Mouse (Mus musculus): ENCODE results near the gene Ptpre.
"Not testable (repeated sequence)": the region's sequence is repeated elsewhere in the genome, so short reads cannot be mapped to it uniquely, and the experiment has no call there.

Gene Ptpre

GRCm38 (mm10) chr7:135537341-135537901 lies at the start of gene Ptpre:
Gene Ptpre (plus strand): TSS chr7:135537481.
- DNase-seq: peak; percentile 89 to 93

- peak; percentile 59 to 60 for DNase-seq
These were observed 49.0 kb upstream of the Ptpre start for GRCm38 (mm10) chr7:135488214-135488810.

- DNase-seq: no peak
These were observed 47.4 kb upstream of the Ptpre start for GRCm38 (mm10) chr7:135489724-135490499.

DNA sequence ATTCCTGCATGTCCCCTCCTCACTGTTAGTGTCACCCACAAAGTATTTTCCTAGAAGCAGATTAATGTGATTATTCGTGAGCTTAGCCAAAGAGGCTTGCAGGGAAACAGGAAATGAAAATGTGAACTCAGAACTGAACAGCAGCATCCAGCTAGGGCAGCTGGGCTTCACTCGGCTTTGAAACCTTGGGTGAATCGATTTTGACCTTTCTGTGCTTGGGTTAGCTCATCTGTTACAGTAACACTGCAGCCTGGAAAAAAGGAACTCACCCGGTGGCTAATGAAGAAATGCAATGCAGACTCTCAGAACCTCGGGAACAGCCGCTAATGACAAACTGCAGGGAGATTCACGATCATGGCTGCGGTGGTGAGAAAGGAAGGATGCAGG lies 46.8 kb upstream of the Ptpre start:
- no peak for DNase-seq

DNA sequence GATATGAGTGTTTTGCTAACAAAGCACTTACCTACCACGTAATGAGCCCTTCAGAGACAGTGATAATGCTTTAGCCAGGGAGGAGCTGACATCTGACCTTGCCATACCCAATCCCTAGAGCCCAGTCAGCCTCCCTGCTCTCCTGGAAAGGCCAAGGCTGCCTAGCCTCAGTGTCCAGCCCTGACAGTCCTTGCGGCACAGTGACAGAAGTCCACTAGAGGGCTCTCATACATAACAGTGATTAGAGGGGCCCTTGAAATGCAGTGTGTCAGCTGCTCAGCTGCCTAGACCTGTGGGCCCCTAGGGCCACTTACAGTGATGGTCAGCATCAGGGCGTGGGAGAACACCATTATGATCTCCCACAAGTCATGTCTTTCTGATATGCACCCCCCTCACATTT lies 42.0 kb upstream of the Ptpre start:
- DNase-seq: peak; percentile 20 to 33

GRCm38 (mm10) chr7:135498565-135499186 lies 38.6 kb upstream of the Ptpre start:
- DNase-seq: no peak

DNA sequence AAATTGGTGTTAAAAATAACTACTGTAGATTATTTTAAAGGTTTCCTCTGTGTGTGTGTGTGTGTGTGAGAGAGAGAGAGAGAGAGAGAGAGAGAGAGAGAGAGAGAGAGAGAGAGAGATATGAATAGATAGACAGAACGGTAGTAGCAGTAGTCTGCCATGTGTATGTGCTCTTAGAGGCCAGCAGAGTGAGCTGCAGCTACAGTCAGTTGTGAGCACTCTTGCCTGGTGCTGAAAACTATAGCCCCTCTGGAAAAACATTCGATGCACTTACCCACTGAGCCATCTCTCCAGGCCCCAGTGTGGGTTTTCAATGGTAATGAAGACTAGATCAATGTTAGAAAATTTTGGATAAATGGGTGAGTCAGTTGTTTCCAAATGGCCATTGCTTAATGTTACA lies 37.9 kb upstream of the Ptpre start:
- no peak for DNase-seq

DNA sequence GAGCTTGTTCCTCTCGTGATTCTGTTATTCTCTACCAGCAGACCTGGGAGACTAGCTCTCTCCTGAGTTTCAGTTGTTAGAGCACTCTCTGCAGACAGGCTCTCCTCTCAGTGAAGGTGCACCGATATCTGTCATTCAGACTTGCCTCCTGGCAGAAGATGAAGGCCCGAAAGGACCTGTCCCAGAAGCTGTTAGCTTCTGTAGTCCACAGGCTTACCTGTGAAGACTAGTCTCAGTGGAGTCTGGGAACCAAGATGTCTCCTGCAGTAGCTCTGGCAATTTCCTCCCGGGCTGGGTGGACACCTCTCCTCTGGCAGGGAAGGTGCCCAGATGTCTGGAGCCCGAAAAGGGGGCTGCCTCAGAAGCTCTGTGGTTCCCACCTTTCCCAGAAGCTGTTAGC lies 30.8 kb upstream of the Ptpre start:
- DNase-seq: not testable (repeated sequence)

DNA sequence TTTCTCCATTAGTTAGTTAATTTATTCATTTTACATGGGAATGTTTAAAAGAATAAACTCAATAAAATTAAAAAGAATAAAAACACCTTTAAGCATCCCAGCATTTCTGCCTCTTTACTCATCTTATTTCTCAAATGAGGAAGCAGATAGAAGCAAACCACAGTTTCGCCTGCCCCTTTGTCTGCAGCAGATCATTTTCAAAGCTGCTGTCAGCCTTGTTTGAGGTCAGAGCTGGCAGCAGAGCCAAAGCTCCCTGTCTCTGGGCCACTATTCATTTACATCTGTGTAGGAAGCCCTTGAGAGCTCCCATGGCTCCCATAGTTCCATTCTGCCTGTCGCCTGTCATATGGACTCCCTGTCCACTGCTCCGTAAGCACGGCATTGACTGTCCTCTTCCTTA lies 28.7 kb upstream of the Ptpre start:
- DNase-seq: no peak

DNA sequence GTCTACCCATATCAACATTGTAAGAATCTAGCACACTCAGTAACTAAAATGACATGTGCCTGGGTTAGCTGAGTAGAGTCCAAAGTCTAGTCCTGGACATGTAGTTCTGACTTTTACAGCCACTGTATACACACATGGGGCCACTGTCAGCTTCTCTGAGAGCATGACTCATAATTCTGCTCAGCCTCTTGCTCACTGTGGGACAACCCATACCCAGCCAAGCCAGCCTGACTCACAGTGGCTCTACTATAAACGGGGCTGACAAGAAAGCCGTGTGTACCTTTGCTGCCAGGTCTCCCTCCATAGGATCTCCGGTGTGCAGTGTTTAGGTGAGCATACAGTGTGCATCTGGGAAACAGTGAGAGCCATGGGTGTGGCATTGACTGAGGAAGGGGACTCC lies 28.0 kb upstream of the Ptpre start:
- DNase-seq: no peak

DNA sequence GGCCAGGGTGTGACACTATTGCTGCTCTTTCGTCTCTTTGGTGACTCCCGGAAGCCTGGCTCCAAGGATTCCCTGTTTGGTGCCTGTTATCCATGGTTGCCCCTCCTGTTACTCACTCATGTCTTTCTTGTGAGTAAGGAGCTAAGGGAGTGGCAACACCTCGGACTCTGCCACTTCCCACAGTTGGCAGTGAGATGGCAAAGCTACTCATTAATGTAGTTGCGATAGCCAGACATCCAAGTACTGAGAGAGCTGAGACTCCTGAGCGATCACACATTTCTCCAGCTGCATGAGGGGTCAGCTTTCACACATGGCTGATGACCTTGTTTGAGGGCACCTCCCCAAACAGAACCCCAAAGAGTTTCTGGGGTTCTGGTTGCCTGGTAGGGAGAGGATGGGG lies 26.9 kb upstream of the Ptpre start:
- DNase-seq: peak in 1 of 2 experiments; percentile 9

GRCm38 (mm10) chr7:135511723-135512122 lies 25.6 kb upstream of the Ptpre start:
- no peak for DNase-seq

DNA sequence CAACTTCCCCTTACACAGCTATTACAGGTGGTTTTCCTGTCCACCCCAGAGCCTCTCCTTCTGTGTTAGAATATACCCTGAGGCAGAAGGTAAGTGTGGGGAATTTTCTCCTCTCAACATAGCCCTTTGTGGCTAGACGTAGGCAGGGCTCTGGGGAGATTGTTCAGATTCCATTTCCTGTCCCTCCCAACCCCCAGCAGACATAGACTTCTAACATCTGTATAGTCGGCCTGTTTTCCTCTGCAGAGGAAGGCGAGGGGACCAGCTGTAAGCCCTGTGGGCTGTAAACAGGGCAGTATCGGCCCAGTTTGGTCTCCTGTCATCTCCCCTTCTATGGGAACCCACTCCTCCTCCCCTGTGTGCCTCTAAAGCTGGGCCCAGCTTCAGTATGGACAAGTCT lies 20.1 kb upstream of the Ptpre start:
- DNase-seq: no peak

DNA sequence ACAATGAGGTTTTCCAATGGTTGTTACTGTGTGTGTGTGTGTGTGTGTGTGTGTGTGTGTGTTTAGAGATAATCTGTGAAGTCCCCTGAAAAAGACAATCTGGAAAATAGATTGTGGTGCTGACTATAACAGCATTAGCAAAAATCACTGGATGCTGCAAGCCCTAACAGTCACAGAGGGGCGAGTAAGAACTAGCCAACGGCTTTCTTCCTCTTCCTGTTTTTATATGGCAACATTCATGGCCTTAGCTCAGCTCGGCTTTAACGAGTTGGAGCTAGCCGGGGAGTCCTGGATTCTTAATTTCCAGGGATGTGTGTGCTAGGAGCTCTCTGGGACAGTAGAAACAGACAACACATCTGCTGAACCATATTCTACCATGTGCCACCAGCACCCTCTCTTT lies 17.0 kb upstream of the Ptpre start:
- no peak for DNase-seq

GRCm38 (mm10) chr7:135521755-135522512 lies 15.3 kb upstream of the Ptpre start:
- peak; percentile 45 to 71 for DNase-seq

GRCm38 (mm10) chr7:135523981-135524380 lies 13.3 kb upstream of the Ptpre start:
- DNase-seq: peak; percentile 50 to 67

DNA sequence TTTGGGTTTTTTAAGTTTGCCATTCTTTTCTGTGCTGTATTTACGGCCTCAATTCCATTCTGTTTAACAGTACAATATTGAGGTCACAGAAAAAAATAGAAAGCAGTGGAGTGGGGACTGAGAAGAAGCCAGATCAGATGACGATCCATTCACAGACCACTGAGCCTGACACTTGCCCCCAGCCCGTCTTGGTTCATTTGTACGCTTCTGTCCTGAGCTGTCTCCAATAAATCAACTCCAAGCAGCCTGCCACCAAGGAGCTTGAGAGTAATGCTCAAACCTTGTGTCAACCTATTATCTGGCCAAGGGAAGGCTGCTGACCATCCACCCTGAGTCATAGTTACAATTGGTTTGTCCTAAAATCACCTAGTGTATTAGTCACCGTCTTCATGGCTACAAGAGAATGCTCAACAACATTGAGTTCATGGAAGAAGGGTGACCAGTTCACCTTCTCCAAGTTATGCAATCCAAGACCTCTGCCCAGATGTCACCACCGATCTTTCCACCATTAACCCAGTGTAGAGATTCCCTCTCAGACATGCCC lies 12.8 kb upstream of the Ptpre start:
- DNase-seq: no peak

DNA sequence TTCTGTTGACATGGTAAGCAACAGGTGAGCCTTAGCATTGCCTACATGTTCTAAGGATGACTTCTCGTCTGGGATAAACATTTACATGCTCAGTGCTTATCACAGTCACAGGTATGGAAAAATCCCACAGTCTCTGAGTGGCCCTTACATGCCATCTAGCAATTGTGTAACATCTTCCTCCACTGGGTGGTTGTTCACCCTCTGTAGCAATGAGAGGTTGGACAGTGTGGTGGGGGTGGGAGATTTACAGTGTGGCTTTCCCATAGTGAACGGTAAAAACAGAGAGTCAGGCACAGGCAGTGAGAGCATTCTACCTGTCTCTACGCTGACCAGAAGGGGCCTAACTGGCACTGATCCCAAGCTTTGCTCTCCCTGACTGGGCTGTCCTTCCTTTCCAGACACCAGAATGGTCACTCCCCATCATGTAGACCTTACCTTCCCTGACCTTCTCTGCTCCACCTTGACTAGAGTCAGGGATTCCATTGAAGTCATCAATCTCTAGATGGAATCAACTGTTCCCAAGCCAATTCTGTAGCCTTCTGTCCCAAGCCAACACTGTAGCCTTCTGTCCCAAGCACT lies 10.6 kb upstream of the Ptpre start:
- DNase-seq: no peak

GRCm38 (mm10) chr7:135527169-135527568 lies 10.1 kb upstream of the Ptpre start:
- DNase-seq: no peak

GRCm38 (mm10) chr7:135528515-135528914 lies 8.8 kb upstream of the Ptpre start, which contains the start of gene Clrn3:
Gene Clrn3 (minus strand): TSS chr7:135528654.
- DNase-seq: no peak

- no peak for DNase-seq
These were observed 8.2 kb upstream of the Ptpre start for GRCm38 (mm10) chr7:135529068-135529467.

- no peak for DNase-seq
These were observed 2.6 kb upstream of the Ptpre start for GRCm38 (mm10) chr7:135534548-135535189.

Measured in kidney, postnatal 4 days (tissue).